Mouse (Mus musculus) skeletal muscle tissue, postnatal 0 days (tissue): Measurements from ENCODE around the gene Mtf2. TPM values are rescaled to one million over a fixed set of nuclear protein-coding genes. Genes with fewer than 3 reads are reported as not detected.

Source experiments
- polyA plus RNA-seq: library from polyadenylated mRNA; unstranded; fragments of >200 nt; fragmentation: Nextera tagmentation; extraction: Ambion mirVana; gene quantifications from 2 replicates; pipeline ENCODE4 v1.2.1, GENCODE M21; 2015

Mtf2 gene
- 36.5 and 38.3 TPM in 2 replicates for polyA plus RNA-seq

GRCm38 (mm10) chr5:108065465-108066411 lies at the start of gene Mtf2:
Gene Mtf2 (plus strand): TSS chr5:108065674.

GRCm38 (mm10) chr5:108132441-108133243 lies 67.2 kb downstream of the Mtf2 start, which contains the start of the genes Tmed5 and Ccdc18:
Gene Tmed5 (minus strand): TSS chr5:108132620.
Gene Ccdc18 (plus strand): TSS chr5:108132875.

Other genes starting within 250 kb of the Mtf2 start
- gene Ube2d2b, start 235.6 kb upstream of the Mtf2 start, polyA plus RNA-seq = not detected in 2 replicates
- 28.3 and 37.0 TPM in 2 replicates for gene Evi5, start 190.6 kb upstream of the Mtf2 start, polyA plus RNA-seq
- gene Rpl5, start 165.2 kb upstream of the Mtf2 start, polyA plus RNA-seq = 21.1 and 24.2 TPM in 2 replicates
- gene Fam69a, start 78.6 kb upstream of the Mtf2 start, polyA plus RNA-seq = 51.2 and 52.8 TPM in 2 replicates
- 24.9 and 25.3 TPM in 2 replicates for gene Tmed5, start 66.9 kb downstream of the Mtf2 start, polyA plus RNA-seq
- 1.9 TPM in 2 replicates for gene Ccdc18, start 67.2 kb downstream of the Mtf2 start, polyA plus RNA-seq
- gene Dr1, start 203.2 kb downstream of the Mtf2 start, polyA plus RNA-seq = 23.3 and 24.1 TPM in 2 replicates
- gene Pigg, start 246.9 kb downstream of the Mtf2 start, polyA plus RNA-seq = 3.2 and 3.5 TPM in 2 replicates